Mouse (Mus musculus) subcutaneous adipose tissue, adult 2 months (tissue): Measurements from ENCODE around the gene Pkd2. TPM values are rescaled to one million over a fixed set of nuclear protein-coding genes. Genes with fewer than 3 reads are reported as not detected.

Experiments
- polyA plus RNA-seq: library from polyadenylated mRNA; depleted of rRNA; stranded (reverse); fragments of >200 nt; gene quantifications from 2 replicates; pipeline ENCODE4 v1.2.3, GENCODE M21; 2012; ENCODE audit warnings: low replicate concordance; rRNA removed

Pkd2 gene
- 22.4 and 44.4 TPM in 2 replicates for polyA plus RNA-seq

GRCm38 (mm10) chr5:104458832-104459705 lies at the start of gene Pkd2:
Pkd2 (plus strand) TSS chr5:104459450.

GRCm38 (mm10) chr5:104434835-104435301 lies 24.4 kb upstream of the Pkd2 start, which contains the start of gene Spp1:
Spp1 (plus strand) TSS chr5:104435118.

GRCm38 (mm10) chr5:104508195-104508891 lies 49.1 kb downstream of the Pkd2 start, which contains the start of gene BC005561:
BC005561 (plus strand) TSS chr5:104508352.

Other genes with a start within 250 kb of the Pkd2 start
- gene Ibsp, start 160.3 kb upstream of the Pkd2 start, polyA plus RNA-seq: not detected in 2 replicates
- gene Mepe, start 134.1 kb upstream of the Pkd2 start, polyA plus RNA-seq: not detected in 2 replicates
- 0.77 and 15.5 TPM in 2 replicates for gene Spp1, start 24.3 kb upstream of the Pkd2 start, polyA plus RNA-seq
- gene BC005561, start 48.9 kb downstream of the Pkd2 start, polyA plus RNA-seq: 1.1 and 1.6 TPM in 2 replicates